Mouse (Mus musculus) urinary bladder, postnatal 25 days (tissue): ENCODE data around the gene Ubiad1.

Experiments
- DNase-seq: peaks from one replicate; pipeline ENCODE4 v3.0.0; 2022; ENCODE audit warnings: low spot score

Gene Ubiad1

GRCm38 (mm10) chr4:148444250-148444967, at the start of gene Ubiad1:
TSS of gene Ubiad1 (minus strand) at chr4:148444771.
- DNase-seq, result peak; percentile 90

- no peak for DNase-seq
Measured at GRCm38 (mm10) chr4:148491448-148491847, 46.9 kb upstream of the Ubiad1 start.

DNA sequence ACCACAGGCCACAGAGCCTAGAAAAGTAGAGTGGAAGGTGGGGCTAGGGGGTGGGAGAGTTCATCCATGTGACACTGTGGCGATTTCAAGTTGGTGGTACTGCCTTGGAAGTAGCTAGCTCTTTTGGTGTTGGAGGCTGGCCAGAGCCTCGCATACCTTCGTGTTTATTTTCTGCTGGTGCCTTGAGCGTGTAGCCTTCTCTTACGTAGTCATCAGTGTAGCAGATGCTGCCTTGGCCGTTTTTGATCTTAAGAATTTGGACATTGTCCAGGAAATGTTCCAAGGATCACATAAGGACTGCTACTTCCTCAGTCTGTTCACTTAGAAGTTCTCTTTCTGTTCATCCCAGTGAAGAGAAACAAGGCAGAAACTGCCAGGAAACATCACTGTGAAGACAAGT, 45.9 kb upstream of the Ubiad1 start:
- DNase-seq, result no peak

DNA sequence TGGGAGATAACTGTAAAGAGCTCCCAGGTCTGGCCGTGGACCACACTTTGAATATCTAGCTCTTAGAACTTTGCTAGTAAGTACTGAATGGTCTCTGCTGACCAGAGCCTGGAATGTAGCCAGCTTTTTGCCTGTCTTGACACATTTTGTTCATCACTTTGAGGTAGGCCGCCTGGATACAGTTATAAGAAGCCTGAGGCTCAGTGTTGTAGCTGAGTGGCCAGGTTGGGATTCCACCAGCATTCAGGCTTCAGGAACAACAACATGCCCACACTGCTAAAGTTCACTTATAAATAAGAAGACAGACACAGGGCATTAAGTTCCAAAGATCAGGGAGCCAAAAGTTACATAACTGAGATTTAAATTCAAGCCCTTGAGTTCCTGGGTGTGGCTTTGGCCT, 43.3 kb upstream of the Ubiad1 start:
- DNase-seq, result no peak

DNA sequence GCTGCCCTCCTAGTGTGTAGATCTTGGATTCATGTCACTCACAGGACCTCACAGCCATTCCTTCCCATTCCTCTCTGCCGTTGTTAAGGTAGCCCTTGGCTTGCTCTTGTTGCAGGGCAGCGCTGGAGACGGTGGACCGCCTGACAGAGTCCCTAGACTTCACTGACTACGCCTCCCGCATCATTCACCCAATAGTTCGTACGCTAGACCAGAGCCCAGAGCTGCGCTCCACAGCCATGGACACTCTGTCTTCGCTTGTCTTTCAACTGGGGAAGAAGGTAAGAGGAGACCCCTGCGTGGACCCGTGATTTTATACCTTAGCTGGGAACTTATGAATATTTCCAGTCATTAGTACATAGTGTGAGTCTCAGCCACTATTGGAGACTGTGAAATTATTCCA, 39.9 kb upstream of the Ubiad1 start:
- no peak for DNase-seq

DNA sequence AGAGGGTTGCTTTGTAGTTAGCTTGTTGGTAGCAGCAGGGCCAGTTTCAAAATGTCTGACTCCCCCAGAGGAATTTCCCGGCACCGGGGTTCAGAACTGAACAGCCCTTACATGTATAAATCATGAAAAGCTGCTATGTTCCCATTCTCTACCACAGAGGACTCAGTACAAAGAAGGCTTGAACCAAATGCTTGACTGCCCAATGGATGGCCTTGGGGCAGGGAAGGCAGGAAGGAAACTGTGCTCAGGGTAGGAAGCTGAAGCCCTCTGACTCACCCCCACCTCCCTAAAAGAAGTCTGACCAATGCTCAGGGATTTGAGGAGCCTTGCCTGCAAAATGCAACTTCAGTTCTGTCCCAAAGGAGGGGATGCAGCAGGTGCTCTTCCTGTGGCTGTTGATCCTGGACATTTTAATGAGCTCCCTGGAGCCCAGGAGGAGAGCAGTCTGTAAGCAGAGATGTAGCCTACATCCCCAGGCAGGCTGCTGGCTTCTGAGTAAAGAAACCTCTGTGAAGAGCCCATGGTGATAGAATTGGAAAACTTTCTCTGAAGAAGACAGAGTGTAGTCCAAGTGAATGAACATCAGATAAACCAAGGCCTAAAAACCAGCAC, 37.1 kb upstream of the Ubiad1 start:
- no peak for DNase-seq

GRCm38 (mm10) chr4:148480245-148480644, 35.7 kb upstream of the Ubiad1 start:
- no peak for DNase-seq

DNA sequence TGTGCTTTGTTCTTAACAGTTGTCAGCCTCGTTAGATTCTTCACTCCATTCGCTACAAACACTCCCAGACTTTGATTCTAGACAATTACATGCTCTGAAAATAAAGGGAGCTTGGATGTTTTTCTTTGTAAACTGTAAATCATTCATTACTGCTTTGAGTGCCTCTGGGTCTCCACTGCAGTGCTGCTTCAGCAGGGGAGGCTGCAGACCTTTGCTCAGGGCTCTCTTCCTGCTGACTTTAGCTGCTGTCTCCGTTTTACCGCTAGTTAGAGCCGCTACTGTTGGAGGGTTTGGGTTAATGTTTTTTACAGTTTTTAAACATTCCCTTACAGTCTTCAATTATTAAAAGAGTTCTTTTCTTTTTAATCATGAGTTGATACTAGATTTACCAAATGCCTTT, 28.9 kb upstream of the Ubiad1 start:
- DNase-seq, result no peak

DNA sequence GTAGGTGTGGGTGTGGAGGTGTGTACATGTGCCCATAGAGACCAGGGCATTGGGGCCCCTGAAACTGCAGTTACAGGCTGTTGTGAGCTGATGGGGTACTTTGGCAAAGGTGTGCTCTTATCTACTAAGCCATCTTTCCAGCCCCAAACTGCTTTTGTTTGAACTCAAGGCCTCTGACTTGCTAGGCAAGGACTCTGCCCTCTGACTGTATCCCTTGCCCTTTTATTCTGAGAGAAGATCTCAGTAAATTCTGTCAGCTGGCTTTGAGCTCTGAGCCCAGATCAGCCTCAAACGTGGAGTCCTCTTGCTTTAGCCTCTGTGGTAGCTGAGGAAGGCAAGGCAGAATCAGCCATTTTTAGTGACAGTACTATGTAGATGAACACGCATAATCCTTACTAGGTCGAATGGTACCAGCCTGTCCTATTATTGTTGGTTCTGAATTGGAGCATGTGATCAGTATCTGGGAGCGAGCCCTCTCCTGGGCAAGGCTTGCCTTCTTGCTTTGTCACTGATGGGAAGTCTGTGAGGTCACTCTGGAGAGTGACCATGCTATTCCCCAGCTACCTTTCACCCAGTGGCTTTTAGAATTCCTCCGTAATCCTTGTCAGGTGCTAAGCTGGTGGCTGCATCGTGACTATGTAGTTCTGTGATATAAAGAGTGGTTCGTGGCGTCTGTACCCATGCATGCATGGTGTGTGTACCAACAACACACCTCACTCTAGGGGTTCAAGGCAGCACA, 28.0 kb upstream of the Ubiad1 start:
- DNase-seq, result no peak

DNA sequence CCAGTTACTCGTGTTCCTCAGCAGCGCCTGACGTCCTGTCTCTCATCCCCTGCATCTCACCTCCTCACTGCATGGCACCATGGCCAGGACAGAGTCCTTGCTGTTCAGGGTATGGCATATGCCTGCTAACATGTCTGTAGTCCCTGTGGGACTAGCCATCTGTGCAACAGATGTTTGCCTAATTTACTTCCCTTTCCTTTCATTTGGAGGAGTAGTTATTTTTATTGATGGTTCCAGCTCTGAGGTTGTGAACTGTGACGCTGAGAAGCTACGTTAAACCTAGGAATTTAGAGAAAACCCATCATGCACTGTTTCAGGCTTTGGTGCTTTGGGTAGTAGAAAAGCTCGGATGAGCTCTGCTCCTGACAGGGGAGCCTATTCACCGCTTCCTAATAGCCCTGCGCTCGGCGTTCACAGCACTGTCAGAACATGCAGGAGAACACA, 26.8 kb upstream of the Ubiad1 start:
- no peak for DNase-seq

DNA sequence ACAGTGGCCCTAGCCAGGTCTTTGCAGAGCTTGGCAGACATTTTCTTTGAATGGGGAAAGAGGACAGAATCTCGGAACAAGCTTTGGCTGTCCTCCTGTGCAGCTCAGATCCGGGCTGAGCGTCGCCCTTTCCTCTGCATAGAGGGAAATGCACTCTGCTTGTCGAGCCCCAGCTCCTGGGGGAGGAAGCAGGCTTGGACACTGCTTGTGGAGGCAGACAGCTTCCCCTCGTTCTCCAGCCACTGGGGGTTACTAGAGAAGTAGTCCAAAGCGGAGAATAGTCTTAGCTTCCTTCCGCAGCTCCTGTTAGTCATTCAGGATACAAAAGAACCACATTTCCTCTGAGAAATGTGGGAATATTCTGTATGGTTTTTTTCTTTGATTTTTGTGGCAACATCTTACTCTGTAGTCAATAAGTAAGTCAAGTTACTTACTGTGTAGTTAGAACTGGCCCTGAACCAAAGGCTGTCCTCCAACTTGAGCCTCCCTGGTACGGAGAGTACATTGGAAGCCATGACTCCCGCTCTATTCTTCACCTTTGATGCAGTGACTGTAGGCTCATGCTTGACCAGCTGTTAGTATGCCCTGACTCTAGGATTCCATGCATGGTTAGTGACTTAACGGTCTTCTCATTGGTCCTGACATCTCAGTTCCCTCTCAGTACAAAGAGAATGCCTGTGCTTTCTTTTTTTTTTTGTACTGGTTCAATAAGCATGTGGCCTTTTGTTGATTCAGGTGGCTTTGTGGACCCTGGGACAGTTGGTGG, 25.1 kb upstream of the Ubiad1 start:
- no peak for DNase-seq

- DNase-seq, result no peak
Measured at GRCm38 (mm10) chr4:148468396-148468795, 23.8 kb upstream of the Ubiad1 start.

DNA sequence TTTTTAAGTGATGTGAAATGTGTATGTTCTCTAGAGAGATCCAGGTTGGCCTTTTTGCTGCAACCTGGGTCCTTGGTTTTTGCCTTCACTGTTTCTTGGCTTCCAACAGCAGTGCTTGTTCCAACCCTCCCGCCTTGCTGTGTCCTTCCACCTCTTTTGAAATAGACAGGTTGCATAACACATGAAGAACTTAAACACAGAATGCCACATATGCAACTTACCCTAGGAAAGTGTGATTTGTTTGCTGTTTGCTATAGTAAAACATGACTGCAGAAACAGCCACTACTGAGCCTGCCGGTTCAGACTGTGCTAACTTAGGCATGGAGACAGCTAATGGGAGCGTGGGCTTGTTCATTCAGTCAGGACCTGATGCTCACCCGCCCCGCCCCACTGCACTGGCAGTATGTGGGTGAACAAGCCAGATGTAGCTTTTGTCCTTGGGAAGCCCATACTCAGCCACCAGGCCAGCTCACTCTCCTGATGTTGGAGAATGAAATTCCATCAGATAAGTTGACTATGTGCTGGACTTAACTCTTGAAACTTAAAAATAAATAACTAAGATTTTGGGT, 22.0 kb upstream of the Ubiad1 start:
- DNase-seq, result no peak

GRCm38 (mm10) chr4:148464869-148465268, 20.3 kb upstream of the Ubiad1 start:
- DNase-seq, result no peak

DNA sequence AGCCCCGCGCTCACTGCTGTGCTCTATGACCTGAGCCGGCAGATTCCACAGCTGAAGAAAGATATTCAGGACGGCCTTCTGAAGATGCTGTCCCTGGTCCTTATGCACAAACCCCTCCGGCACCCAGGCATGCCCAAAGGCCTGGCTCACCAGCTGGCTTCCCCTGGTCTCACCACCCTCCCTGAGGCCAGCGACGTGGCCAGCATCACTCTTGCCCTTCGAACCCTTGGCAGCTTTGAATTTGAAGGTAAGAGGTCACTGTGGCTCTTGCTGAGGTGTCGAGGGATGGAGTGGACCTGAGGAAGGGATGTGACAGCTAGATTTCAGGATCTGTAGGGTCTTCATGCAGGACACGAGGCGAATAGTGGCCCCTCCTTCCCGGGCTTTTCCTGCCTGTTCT, 19.7 kb upstream of the Ubiad1 start:
- DNase-seq, result no peak

DNA sequence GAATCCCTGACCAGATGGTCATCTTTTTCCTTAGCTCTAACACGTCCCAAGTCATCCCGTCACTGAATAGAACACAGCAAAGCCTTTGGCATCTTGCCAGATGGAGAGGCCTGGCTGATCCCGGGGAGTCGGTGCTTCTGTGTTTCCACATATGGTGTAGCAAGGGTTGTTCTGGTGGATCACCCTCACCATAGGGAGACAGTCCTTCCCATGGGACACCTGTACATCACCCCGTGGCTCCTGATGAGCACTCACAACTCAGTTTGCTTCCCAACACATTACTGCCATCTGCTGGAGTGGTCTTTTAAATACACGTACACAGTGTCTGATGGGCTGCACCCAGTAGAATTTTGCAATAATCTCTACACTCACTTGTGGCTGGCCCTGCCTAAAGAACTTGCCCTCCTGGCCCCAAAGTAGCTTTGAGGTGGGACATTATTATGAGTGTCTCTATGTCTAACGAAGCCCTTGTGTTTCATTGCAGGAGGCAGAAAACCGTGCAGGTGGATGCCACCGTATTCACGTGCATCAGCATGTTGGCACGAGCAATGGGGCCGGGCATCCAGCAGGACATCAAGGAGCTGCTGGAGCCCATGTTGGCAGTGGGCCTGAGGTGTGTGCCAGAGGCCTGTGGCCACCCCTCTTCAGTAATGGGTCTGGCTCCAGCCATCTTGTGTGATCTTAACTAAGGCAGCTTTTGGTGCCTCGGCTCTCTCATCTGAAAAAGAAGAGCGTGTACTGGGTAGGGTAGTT, 18.8 kb upstream of the Ubiad1 start:
- peak; percentile 10 for DNase-seq

GRCm38 (mm10) chr4:148462717-148463116, 18.1 kb upstream of the Ubiad1 start:
- no peak for DNase-seq

- no peak for DNase-seq
Measured at GRCm38 (mm10) chr4:148461772-148462171, 17.2 kb upstream of the Ubiad1 start.

DNA sequence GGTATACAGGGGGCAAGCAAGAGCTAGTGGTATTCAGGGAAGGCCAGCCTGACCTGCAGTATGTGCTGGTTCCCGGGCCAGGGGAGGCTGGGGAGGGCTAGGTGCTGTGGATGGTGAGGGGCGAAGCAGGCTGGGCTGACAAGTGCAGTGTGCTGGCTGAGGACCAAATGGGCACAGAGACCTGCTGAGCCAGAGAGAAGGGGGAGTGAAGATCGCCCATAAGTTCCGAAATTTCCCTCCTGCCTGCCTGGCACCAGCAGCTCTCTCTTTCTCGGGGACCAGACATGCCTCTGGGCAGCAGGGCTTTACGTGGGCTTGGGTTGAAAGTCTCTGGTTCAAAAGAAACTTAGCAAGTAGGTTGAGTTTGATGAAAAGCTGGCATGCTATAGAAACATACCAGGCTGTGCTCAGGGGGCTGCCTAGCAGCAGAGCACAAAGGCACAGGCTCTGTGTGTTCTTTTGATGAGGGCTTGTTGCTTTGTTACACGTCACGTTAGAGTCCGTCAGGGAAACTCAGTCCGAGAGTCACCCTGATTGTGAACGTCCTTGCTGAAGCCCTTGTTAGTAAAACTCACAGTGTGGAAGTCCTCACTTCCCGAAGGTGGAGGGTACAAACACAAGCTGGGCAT, 16.2 kb upstream of the Ubiad1 start:
- DNase-seq, result no peak

- DNase-seq, result no peak
Measured at GRCm38 (mm10) chr4:148455477-148456025, 11.0 kb upstream of the Ubiad1 start.

DNA sequence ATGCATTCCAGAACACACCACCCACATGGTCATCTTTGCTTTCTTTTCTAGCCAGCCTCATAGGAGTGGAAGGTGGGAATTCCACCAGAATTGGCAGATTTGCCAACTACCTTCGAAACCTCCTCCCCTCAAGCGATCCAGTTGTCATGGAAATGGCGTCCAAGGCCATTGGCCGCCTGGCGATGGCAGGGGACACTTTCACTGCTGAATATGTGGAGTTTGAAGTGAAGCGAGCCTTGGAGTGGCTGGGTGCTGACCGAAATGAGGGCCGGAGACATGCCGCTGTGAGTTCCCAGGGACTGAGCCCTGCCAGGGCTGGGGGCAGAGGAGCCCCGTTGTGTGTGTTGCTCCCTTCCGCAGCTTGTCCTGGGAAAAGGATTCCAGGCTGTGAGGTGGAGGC, 9.1 kb upstream of the Ubiad1 start:
- DNase-seq, result no peak
